Comparison of ENCODE assay signal across 8 mouse cellular contexts in genomic region chr19:9052803-9053431, GRCm38 (mm10). TPM values are rescaled to one million over a fixed set of nuclear protein-coding genes. Genes with fewer than 3 reads are reported as not detected.
DNase-seq lines count a peak whose midpoint lies in the region; ATAC-seq lines count a peak whose summit lies in the region.

No protein-coding gene starts in this region.

- H3K27ac ChIP-seq in kidney, embryonic 16.5 days (ENCODE audit: low read length) = no peak overlapping the region
- H3K27ac ChIP-seq in kidney, embryonic 14.5 days (ENCODE audit: low read depth, low read length) = no peak overlapping the region

- H3K9ac ChIP-seq in kidney, embryonic 16.5 days (replicated peaks; ENCODE audit: low read length) = no peak overlapping the region
- H3K9ac ChIP-seq in kidney, embryonic 14.5 days (ENCODE audit: low read depth, low read length) = no peak overlapping the region

- H3K4me3 ChIP-seq in kidney, embryonic 16.5 days (ENCODE audit: low read length) = no peak overlapping the region
- H3K4me3 ChIP-seq in kidney, embryonic 14.5 days (ENCODE audit: low read length) = no peak overlapping the region

- no peaks in the 10 kb centered on the region for H3K4me1 ChIP-seq in kidney, embryonic 16.5 days (ENCODE audit: insufficient read depth, low read length)
- H3K4me1 ChIP-seq in kidney, embryonic 14.5 days (ENCODE audit: control insufficient read depth, insufficient read depth, low read length) = no peaks in the 10 kb centered on the region

- H3K36me3 ChIP-seq in kidney, embryonic 16.5 days (ENCODE audit: insufficient read depth, low read length) = no peaks in the 10 kb centered on the region
- no peaks in the 10 kb centered on the region for H3K36me3 ChIP-seq in kidney, embryonic 14.5 days (ENCODE audit: control insufficient read depth, insufficient read depth, low read length)

- no peaks in the 10 kb centered on the region for H3K9me3 ChIP-seq in kidney, embryonic 16.5 days (ENCODE audit: low read length)
- no peaks in the 10 kb centered on the region for H3K9me3 ChIP-seq in kidney, embryonic 14.5 days (ENCODE audit: control insufficient read depth, low read length)

- peak; percentile 68 for DNase-seq in brain, adult 2 months (ENCODE audit: low read depth, low spot score)
- peak; percentile 76 to 80 for DNase-seq in lung, postnatal 4 days
- no peak for DNase-seq in layer of hippocampus, adult 8-10 months (ENCODE audit: low spot score in 2 of 2)
- DNase-seq in left cerebral cortex, adult 8-10 months (ENCODE audit: low spot score in 2 of 2) = no peak
- DNase-seq in testis, postnatal 10 days (ENCODE audit: low spot score) = no peak

- no peak overlapping the region for H3K4me2 ChIP-seq in kidney, embryonic 16.5 days (replicated peaks; ENCODE audit: low read depth, low read length)
- H3K4me2 ChIP-seq in kidney, embryonic 14.5 days (replicated peaks; ENCODE audit: low read depth, low read length) = no peak overlapping the region

- ATAC-seq in kidney, embryonic 16.5 days (ENCODE audit: low FRiP score, low TSS enrichment) = peak; percentile 49; the same call in 1 of the 2 replicates
- ATAC-seq in kidney, embryonic 14.5 days (ENCODE audit: low FRiP score, low TSS enrichment) = no peak
- ATAC-seq in inflammation-experienced regulatory T-cells, adult 6 months = peak; percentile 66

- H3K27me3 ChIP-seq in kidney, embryonic 16.5 days (ENCODE audit: insufficient read depth, low read length) = no peaks in the 10 kb centered on the region
- no peaks in the 10 kb centered on the region for H3K27me3 ChIP-seq in kidney, embryonic 14.5 days (ENCODE audit: control insufficient read depth, insufficient read depth, low read length)

- 54% methylated on average over 6 of the region's 6 CpGs for WGBS in kidney, embryonic 16.5 days
- 59% methylated on average over 6 of the region's 6 CpGs for whole genome bisulfite sequencing in kidney, embryonic 14.5 days

RNA-seq across cellular contexts. Expression of gene Scgb1a1, which starts 34.8 kb away (rescaled TPM):
- 0.76 TPM in 1 of 2 replicates, not detected in the other for polyA plus RNA-seq in kidney, embryonic 16.5 days (2015; fragmentation: Nextera tagmentation; extraction: Ambion mirVana)
- not detected in 2 replicates for polyA plus RNA-seq in kidney, embryonic 14.5 days (2014; fragmentation: Nextera tagmentation; extraction: Ambion mirVana)
- not detected for polyA plus RNA-seq in inflammation-experienced regulatory T-cells, adult 6 months (2017; shearing (Covaris generic))
- total RNA-seq in layer of hippocampus, adult 8-10 months (2022) = not detected
- total RNA-seq in left cerebral cortex, adult 8-10 months (2022) = not detected

Comparison
In these comparisons a context has a peak if more than half of its experiments do, and no peak if none do; other contexts are left out.
1. DNase-seq: peak in brain, adult 2 months (single experiment) and lung, postnatal 4 days (2 of 2); none in layer of hippocampus, adult 8-10 months (0 of 2), left cerebral cortex, adult 8-10 months (0 of 2) and testis, postnatal 10 days (single experiment).